Comparison of ENCODE assay signal across 24 mouse cellular contexts in genomic region chr6:22373476-22373875, GRCm38 (mm10). TPM values are rescaled to one million over a fixed set of nuclear protein-coding genes. Genes with fewer than 3 reads are reported as not detected.
A peak's percentile ranks its signal among the peaks of the same experiment; 100 is the strongest.
DNase-seq lines count a peak whose midpoint lies in the region; ATAC-seq and TF ChIP-seq lines count a peak whose summit lies in the region.
"Had no signal": no experiment of that assay in that cellular context is flagged by ENCODE, and none has a peak within 500 bp of the region (broad histone marks: within the 10 kb centered on the region; RNA-seq: fewer than 3 reads in every experiment).

No protein-coding gene starts in this region.

- H3K4me1 ChIP-seq in intestine, embryonic 15.5 days (replicated peaks) = no peaks in the 10 kb centered on the region
- H3K4me1 ChIP-seq: embryonic facial prominence, embryonic 15.5 days; forebrain, embryonic 10.5 days; heart, embryonic 15.5 days; hindbrain, embryonic 10.5 days had no signal

- no peak for ATAC-seq in intestine, embryonic 15.5 days
- ATAC-seq: forebrain, embryonic 14.5 days had no signal

- no peak for TF ChIP-seq CTCF in layer of hippocampus, adult 2 months (conservative IDR thresholded peaks at IDR 0.05)

- 83% methylated on average over 2 of the region's 2 CpGs for WGBS in intestine, embryonic 15.5 days

- no peak overlapping the region for H3K4me3 ChIP-seq in layer of hippocampus, adult 2 months
- H3K4me3 ChIP-seq in intestine, embryonic 15.5 days (replicated peaks) = no peak overlapping the region
- H3K4me3 ChIP-seq: embryonic facial prominence, embryonic 15.5 days; erythroblast, embryonic 14.5 days; forebrain, embryonic 10.5 days; heart, adult 2 months; heart, embryonic 15.5 days; hindbrain, embryonic 10.5 days had no signal

- no peak overlapping the region for H3K4me2 ChIP-seq in intestine, embryonic 15.5 days (replicated peaks)
- H3K4me2 ChIP-seq: embryonic facial prominence, embryonic 15.5 days; heart, embryonic 11.5 days; heart, embryonic 15.5 days; hindbrain, embryonic 14.5 days had no signal

- intact Hi-C loops in left cerebral cortex, postnatal 25 days (cut with DNase I) = no loop called here
- intact Hi-C loops in left cerebral cortex, postnatal 4 days (cut with DNase I) = no loop called here

- no peaks in the 10 kb centered on the region for H3K9me3 ChIP-seq in intestine, embryonic 15.5 days
- H3K9me3 ChIP-seq: embryonic facial prominence, embryonic 15.5 days; forebrain, embryonic 10.5 days; G1E; heart, embryonic 15.5 days; hindbrain, embryonic 10.5 days had no signal

- DNase-seq in layer of hippocampus, adult 2 months (ENCODE audit: low spot score in 2 of 2) = no peak
- no peak for DNase-seq in layer of hippocampus, postnatal 25 days (ENCODE audit: extremely low spot score in 1 of 2, low spot score in 1 of 2)
- peak; percentile 30 to 77 for DNase-seq in left cerebral cortex, postnatal 25 days (ENCODE audit: low spot score in 2 of 2)
- DNase-seq in left cerebral cortex, postnatal 4 days = no peak
- peak; percentile 17 to 29 for DNase-seq in right cerebral cortex, postnatal 36 days (ENCODE audit: low spot score in 2 of 2)
- no peak for DNase-seq in right cerebral cortex, postnatal 4 days
- DNase-seq: adrenal gland, adult 8-10 months; adrenal gland, postnatal 36 days; cerebellum, adult 11 months; cerebellum, adult 8-10 months; cerebellum, postnatal 14 days; embryo, embryonic 11 days; gastrocnemius, postnatal 10 days; heart, adult 2 months had no signal

- H3K36me3 ChIP-seq in intestine, embryonic 15.5 days = no peaks in the 10 kb centered on the region
- H3K36me3 ChIP-seq: embryonic facial prominence, embryonic 15.5 days; forebrain, embryonic 10.5 days; G1E; heart, embryonic 15.5 days; hindbrain, embryonic 10.5 days had no signal

- no peaks in the 10 kb centered on the region for H3K27me3 ChIP-seq in intestine, embryonic 15.5 days (replicated peaks)
- H3K27me3 ChIP-seq: embryonic facial prominence, embryonic 15.5 days; heart, embryonic 15.5 days had no signal

- peak overlapping the region; percentile 63 for H3K27ac ChIP-seq in layer of hippocampus, adult 2 months
- H3K27ac ChIP-seq in intestine, embryonic 15.5 days = no peak overlapping the region
- H3K27ac ChIP-seq: embryonic facial prominence, embryonic 15.5 days; forebrain, embryonic 10.5 days; heart, adult 2 months; heart, embryonic 15.5 days; hindbrain, embryonic 10.5 days; hindbrain, embryonic 14.5 days had no signal

- H3K9ac ChIP-seq in intestine, embryonic 15.5 days = no peak overlapping the region
- H3K9ac ChIP-seq: embryonic facial prominence, embryonic 15.5 days; heart, embryonic 15.5 days; hindbrain, embryonic 14.5 days had no signal

RNA-seq across cellular contexts. Expression of gene Fam3c, which starts 17.4 kb away (rescaled TPM):
- total RNA-seq in layer of hippocampus, adult 2 months (2021) = 10 to 100 TPM; 61.7 to 63.5 TPM
- 10 to 100 TPM; 61.4 to 67.7 TPM for total RNA-seq in layer of hippocampus, postnatal 25 days (2021)
- 10 to 100 TPM; 85.2 to 87.6 TPM for total RNA-seq in left cerebral cortex, postnatal 25 days (2021)
- 100 to 1,000 TPM; 105 to 110 TPM for total RNA-seq in left cerebral cortex, postnatal 4 days (2021)
- polyA plus RNA-seq in intestine, embryonic 15.5 days (2015; fragmentation: Nextera tagmentation; extraction: Ambion mirVana) = 45.8 and 48.1 TPM in 2 replicates

Comparison
In these comparisons a context has a peak if more than half of its experiments do, and no peak if none do; other contexts are left out.
1. DNase-seq: peak in left cerebral cortex, postnatal 25 days (2 of 2) and right cerebral cortex, postnatal 36 days (2 of 2); none in layer of hippocampus, adult 2 months (0 of 2), layer of hippocampus, postnatal 25 days (0 of 2), left cerebral cortex, postnatal 4 days (single experiment) and right cerebral cortex, postnatal 4 days (single experiment).